Mouse (Mus musculus): ENCODE data around the gene Utp18.

Gene Utp18

GRCm38 (mm10) chr11:93828619-93829326, 56.8 kb downstream of the Utp18 start:
- no peak for DNase-seq (ENCODE audit: low spot score)

GRCm38 (mm10) chr11:93822261-93822660, 63.3 kb downstream of the Utp18 start:
- DNase-seq (ENCODE audit: low spot score): no peak

- no peak for DNase-seq (ENCODE audit: low spot score)
Observed at GRCm38 (mm10) chr11:93821533-93821932, 64.0 kb downstream of the Utp18 start.

GRCm38 (mm10) chr11:93817966-93818738, 67.4 kb downstream of the Utp18 start:
- DNase-seq (ENCODE audit: low spot score): peak; percentile 10

GRCm38 (mm10) chr11:93812955-93813354, 72.6 kb downstream of the Utp18 start:
- no peak for DNase-seq (ENCODE audit: low spot score)

GRCm38 (mm10) chr11:93812125-93812868, 73.3 kb downstream of the Utp18 start:
- peak; percentile 78 for DNase-seq (ENCODE audit: low spot score)

Data from embryo, embryonic 10 days (tissue).